Mouse (Mus musculus) urinary bladder, postnatal 36 days (tissue): ENCODE data around the gene Tmem178b.

Source experiments
- DNase-seq, 2 experiments: peaks; one replicate each; pipeline ENCODE4 v3.0.0; 2022; ENCODE audit warnings: low spot score in 2 of 2, mixed read lengths in 1 of 2

The Tmem178b gene

GRCm38 (mm10) chr6:39917729-39918128, 44.7 kb downstream of the Tmem178b start:
- no peak for DNase-seq

GRCm38 (mm10) chr6:39919011-39919709, 46.1 kb downstream of the Tmem178b start:
- DNase-seq, result no peak

- DNase-seq, result no peak
Measured at GRCm38 (mm10) chr6:39926442-39926841, 53.4 kb downstream of the Tmem178b start.

- DNase-seq, result no peak
Measured at GRCm38 (mm10) chr6:39936590-39936989, 63.5 kb downstream of the Tmem178b start.

DNA sequence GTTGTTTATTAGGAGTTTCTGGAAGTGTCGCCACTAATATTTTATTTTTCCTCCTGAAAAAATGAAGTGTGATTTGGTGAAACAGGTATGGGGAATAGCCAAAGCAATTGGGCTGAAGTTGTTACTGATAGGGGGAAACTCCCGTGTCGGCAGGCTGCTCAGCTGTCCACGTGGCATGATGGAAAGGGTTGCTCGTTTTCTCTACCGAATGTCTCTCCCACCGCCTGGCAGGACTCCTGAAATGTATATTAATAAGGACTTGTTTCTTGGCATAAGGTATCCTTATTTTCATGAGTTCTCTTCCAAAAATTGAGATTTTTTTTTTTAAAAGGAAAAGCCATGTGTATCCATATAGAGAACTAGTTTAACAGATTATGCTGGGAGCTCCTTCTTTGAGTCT, 67.8 kb downstream of the Tmem178b start:
- DNase-seq, result no peak

DNA sequence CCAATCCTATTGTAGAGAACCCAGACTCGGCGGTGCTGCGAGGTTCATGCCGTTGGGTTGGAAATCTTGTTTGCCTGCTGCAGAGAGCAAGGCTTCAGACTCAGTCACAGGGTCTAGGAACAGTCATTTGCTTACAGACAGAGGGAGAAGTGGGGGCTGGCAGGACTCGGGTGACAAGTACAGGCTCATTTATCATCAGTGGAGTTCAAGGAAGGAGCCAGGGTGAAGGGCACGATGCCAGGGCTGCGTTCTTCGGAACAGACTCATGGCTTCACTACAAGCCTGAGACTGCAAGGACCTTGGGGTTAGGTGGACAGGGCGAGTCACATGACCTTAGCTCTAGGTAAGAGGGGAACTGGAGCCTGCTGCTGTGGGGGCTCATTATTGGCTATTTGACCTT, 71.8 kb downstream of the Tmem178b start:
- no peak for DNase-seq

- DNase-seq, result no peak
Measured at GRCm38 (mm10) chr6:39945670-39946440, 72.8 kb downstream of the Tmem178b start.

GRCm38 (mm10) chr6:39946601-39947000, 73.5 kb downstream of the Tmem178b start:
- DNase-seq, result no peak

DNA sequence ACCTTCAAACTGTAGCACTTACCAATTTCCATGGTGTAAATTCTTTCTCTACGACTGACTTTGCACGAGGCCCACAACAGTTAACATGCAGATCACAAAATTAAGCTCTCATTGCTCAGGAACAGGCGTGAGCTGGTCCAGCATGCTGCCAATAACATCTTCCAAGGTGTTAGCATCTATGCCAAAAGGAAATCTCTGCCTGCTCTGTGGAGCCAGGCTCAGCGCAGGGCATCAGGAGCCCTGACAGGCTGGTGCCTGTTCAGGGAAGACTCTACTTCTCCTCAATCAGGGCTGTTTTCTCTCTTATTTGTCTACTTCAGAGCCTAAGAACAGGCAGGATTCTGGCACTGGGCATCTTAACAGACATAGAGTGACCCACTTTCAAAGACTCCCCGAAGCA, 80.9 kb downstream of the Tmem178b start:
- DNase-seq, result no peak

- DNase-seq, result no peak
Measured at GRCm38 (mm10) chr6:39955211-39955610, 82.1 kb downstream of the Tmem178b start.

DNA sequence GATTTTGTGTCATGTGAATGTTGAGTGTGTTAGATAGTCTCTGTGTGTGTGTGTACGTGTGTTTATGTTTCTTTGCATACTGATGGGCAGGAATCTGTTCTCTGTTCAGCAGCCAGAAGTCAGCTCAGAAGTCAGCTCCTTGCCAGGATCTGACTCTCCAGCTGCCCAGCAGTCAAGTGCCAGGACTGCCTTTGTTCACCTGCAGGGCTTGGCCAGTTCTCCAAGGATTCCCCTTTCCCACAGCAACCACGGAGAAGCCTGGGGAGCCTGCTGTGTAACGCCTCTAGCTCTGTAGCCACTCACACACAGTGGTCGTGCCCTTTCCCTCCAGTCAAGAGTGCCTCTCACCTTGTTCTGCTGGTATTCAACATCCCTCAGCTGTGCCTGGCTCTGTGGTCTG, 91.5 kb downstream of the Tmem178b start:
- no peak for DNase-seq

GRCm38 (mm10) chr6:39970281-39970680, 97.2 kb downstream of the Tmem178b start:
- no peak for DNase-seq

DNA sequence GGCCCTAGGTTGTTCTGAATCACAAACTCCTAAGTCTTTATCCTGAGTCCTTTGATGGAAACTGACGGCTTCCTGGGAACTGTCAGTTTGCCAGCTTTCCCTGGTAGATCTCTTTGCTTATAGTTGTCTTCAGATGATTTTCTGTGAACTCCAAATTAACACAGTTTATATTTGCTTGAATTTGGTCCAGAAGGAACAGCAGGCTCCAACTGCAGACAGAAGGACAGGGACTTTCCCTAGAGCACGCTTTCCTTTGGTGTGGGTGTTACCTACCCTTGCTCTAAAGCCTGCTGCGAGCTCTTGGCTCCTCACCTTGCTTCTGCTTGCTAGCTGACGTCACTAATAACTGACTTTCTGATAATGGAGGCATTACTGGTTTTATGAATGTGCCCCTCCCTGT, 105.9 kb downstream of the Tmem178b start:
- DNase-seq, result no peak

GRCm38 (mm10) chr6:39990772-39991171, 117.7 kb downstream of the Tmem178b start:
- no peak for DNase-seq

DNA sequence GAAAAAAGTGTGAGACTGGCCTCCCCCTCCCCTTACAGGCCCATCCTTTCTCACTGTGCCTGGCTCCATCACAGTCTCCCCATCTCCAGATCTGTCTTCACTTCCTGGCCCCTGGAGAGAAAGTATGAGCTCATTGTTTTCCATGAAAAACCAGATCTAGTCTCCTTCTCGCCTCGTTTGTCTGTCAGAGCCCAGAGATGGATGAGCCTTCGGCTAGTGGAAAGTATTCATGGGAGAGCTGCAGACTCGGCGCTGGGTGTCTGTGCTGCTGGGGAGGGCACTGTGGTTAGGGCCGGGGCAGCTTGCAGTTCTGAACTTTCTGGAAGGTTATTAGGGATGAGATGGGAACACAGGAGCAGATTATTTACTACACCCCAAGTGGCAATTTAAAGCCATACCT, 118.9 kb downstream of the Tmem178b start:
- DNase-seq, result no peak

GRCm38 (mm10) chr6:40006006-40006765, 133.1 kb downstream of the Tmem178b start:
- DNase-seq, result no peak

GRCm38 (mm10) chr6:40008166-40008907, 135.3 kb downstream of the Tmem178b start:
- DNase-seq, result no peak

- DNase-seq, result no peak
Measured at GRCm38 (mm10) chr6:40009718-40010117, 136.6 kb downstream of the Tmem178b start.

- no peak for DNase-seq
Measured at GRCm38 (mm10) chr6:40011066-40011465, 138.0 kb downstream of the Tmem178b start.

- no peak for DNase-seq
Measured at GRCm38 (mm10) chr6:40011609-40012008, 138.5 kb downstream of the Tmem178b start.

- no peak for DNase-seq
Measured at GRCm38 (mm10) chr6:40013407-40013806, 140.3 kb downstream of the Tmem178b start.

- DNase-seq, result no peak
Measured at GRCm38 (mm10) chr6:40015185-40015584, 142.1 kb downstream of the Tmem178b start.
